Mouse (Mus musculus) intestine, embryonic 15.5 days (tissue): ENCODE measurements around the gene Gja5. TPM values are rescaled to one million over a fixed set of nuclear protein-coding genes. Genes with fewer than 3 reads are reported as not detected.

ENCODE experiments used
- ATAC-seq: fragments of 200-750 bp; cut with Nextera tagmentation; 2 replicates; pipeline ENCODE4 v1.8.0; 2017; ENCODE audit warnings: moderate TSS enrichment, moderate library complexity
- H3K27ac ChIP-seq: fragments of 300-500 bp; sonication (generic); 2 replicates; pipeline ENCODE4 v1.5.1; 2015; ENCODE audit warnings: mild to moderate bottlenecking, inconsistent platforms
- H3K27me3 ChIP-seq: fragments of 300-500 bp; sonication (generic); replicated peaks from 2 replicates; pipeline ENCODE4 v1.6.1; 2015; ENCODE audit warnings: inconsistent platforms
- H3K36me3 ChIP-seq: fragments of 300-500 bp; sonication (generic); 2 replicates; pipeline ENCODE4 v1.6.1; 2015; ENCODE audit warnings: inconsistent platforms
- H3K4me1 ChIP-seq: fragments of 300-500 bp; sonication (generic); replicated peaks from 2 replicates; pipeline ENCODE4 v1.6.1; 2015; ENCODE audit warnings: inconsistent platforms
- H3K4me2 ChIP-seq: fragments of 300-500 bp; sonication (generic); replicated peaks from 2 replicates; pipeline ENCODE4 v1.6.1; 2015; ENCODE audit warnings: mild to moderate bottlenecking, inconsistent platforms
- H3K4me3 ChIP-seq: fragments of 300-500 bp; sonication (generic); replicated peaks from 2 replicates; pipeline ENCODE4 v1.5.1; 2015; ENCODE audit warnings: inconsistent platforms
- H3K9ac ChIP-seq: fragments of 300-500 bp; sonication (generic); 2 replicates; pipeline ENCODE4 v1.6.1; 2015; ENCODE audit warnings: inconsistent platforms
- H3K9me3 ChIP-seq: fragments of 300-500 bp; sonication (generic); 2 replicates; pipeline ENCODE4 v1.6.1; 2016; ENCODE audit warnings: inconsistent platforms
- WGBS: fragments of 180-500 bp; shearing (Covaris S2); methylation state at CpG from one replicate; pipeline ENCODE4 v1.1.7; 2015; 5-methylcytosine and 5-hydroxymethylcytosine counted together
- polyA plus RNA-seq: library from polyadenylated mRNA; unstranded; fragments of >200 nt; fragmentation: Nextera tagmentation; extraction: Ambion mirVana; gene quantifications from 2 replicates; pipeline ENCODE4 v1.2.1, GENCODE M21; 2015

Gene Gja5
- polyA plus RNA-seq, 1 experiment from 2014 or later = 16.4 TPM

GRCm38 (mm10) chr3:96882061-96882849, 22.2 kb upstream of the Gja5 start:
- Histone ChIP-seq H3K36me3 (peaks cover 15% of the 10 kb centered on the region; the same call in 1 of the 2 replicates), H3K27ac (no peak overlapping the region), H3K27me3 (no peaks in the 10 kb centered on the region), H3K4me2 (no peak overlapping the region), H3K9me3 (no peaks in the 10 kb centered on the region), H3K4me3 (no peak overlapping the region), H3K4me1 (no peaks in the 10 kb centered on the region), H3K9ac (no peak overlapping the region)
- WGBS = 94% methylated on average over 14 of the region's 14 CpGs
- ATAC-seq = no peak

DNA sequence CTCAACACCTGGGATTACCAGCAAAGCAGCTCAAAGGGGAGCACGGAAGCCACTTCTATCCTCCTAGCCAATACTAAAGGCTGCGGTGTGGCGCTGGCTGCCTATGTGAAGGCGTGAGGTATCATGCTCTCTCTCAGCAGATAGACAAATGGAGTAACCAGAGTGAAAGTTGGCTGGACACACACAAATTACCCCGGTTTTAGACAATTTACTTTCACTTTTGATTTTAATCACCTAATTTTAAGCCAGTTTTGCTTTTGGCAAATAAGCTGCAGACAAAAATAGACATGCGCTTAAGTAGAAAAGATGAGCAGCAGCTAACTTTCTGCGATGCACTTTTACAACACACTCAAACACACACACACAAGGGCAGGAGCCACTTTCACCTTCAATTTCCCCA, 20.8 kb upstream of the Gja5 start:
- no peak for ATAC-seq
- Histone ChIP-seq H3K9me3 (no peaks in the 10 kb centered on the region), H3K27me3 (no peaks in the 10 kb centered on the region), H3K27ac (no peak overlapping the region), H3K4me3 (no peak overlapping the region), H3K36me3 (peaks cover 15% of the 10 kb centered on the region; the same call in 1 of the 2 replicates), H3K9ac (no peak overlapping the region), H3K4me1 (no peaks in the 10 kb centered on the region), H3K4me2 (no peak overlapping the region)
- WGBS = 92% methylated on average over 7 of the region's 7 CpGs

- no peaks in the 10 kb centered on the region for H3K36me3 ChIP-seq
- no peak overlapping the region for H3K9ac ChIP-seq
- H3K27me3 ChIP-seq = no peaks in the 10 kb centered on the region
- no peak overlapping the region for H3K4me3 ChIP-seq
- H3K27ac ChIP-seq = peak overlapping the region; percentile 49; the same call in 1 of the 2 replicates
- 56% methylated on average over 4 of the region's 4 CpGs for WGBS
- no peaks in the 10 kb centered on the region; the same call in 1 of the 2 replicates for H3K4me1 ChIP-seq
- no peak overlapping the region for H3K4me2 ChIP-seq
- ATAC-seq = peak; percentile 88
- H3K9me3 ChIP-seq = no peaks in the 10 kb centered on the region
Observed at GRCm38 (mm10) chr3:96902336-96902999, 2.0 kb upstream of the Gja5 start.

- H3K27me3 ChIP-seq = no peaks in the 10 kb centered on the region
- peak; percentile 96 for ATAC-seq
- H3K4me1 ChIP-seq = no peaks in the 10 kb centered on the region; the same call in 1 of the 2 replicates
Observed at GRCm38 (mm10) chr3:96904851-96905541, 503 bp downstream of the Gja5 start, which contains the start of gene Gpr89. Gene Gpr89, minus strand, starts transcription at chr3:96905346.

DNA sequence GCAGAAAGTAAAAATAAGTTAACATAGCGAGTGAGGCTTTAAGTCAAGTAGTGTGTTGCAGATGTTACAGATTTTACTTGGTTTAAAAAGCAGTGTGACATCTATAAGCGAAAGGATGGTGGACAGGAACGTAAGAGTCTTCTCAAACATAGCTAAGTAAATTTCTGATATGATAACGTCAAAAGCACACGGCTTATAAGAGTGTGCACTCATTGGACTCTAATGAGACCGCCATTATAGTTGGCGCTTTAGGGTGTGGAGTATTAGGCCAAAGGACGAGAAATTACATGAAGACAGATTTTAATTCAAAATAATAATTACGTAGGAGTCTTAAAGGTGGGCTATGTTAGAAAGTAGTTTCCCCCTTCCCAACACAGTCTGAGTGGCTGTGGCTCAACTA, 1.1 kb downstream of the Gja5 start:
- Histone ChIP-seq H3K9ac (peak overlapping the region; percentile 89; the same call in 1 of the 2 replicates), H3K27ac (no peak overlapping the region), H3K4me3 (peak overlapping the region; percentile 97), H3K9me3 (no peaks in the 10 kb centered on the region), H3K4me2 (peak overlapping the region; percentile 83), H3K36me3 (no peaks in the 10 kb centered on the region), H3K27me3 (no peaks in the 10 kb centered on the region), H3K4me1 (no peaks in the 10 kb centered on the region; the same call in 1 of the 2 replicates)
- ATAC-seq = no peak
- WGBS = 48% methylated on average over 9 of the region's 9 CpGs

More at GRCm38 (mm10) chr3:96904851-96905541, 503 bp downstream of the Gja5 start, which contains the start of gene Gpr89:
- H3K4me3 ChIP-seq = peak within 1 kb of the TSS; percentile 97
- no peaks in the 10 kb centered on the region for H3K9me3 ChIP-seq
- peak within 1 kb of the TSS; percentile 27; the same call in 1 of the 2 replicates for H3K27ac ChIP-seq
- H3K9ac ChIP-seq = peak within 1 kb of the TSS; percentile 89
- under 1% methylated on average over 40 of the region's 40 CpGs for WGBS
- peak within 1 kb of the TSS; percentile 83 for H3K4me2 ChIP-seq
- H3K36me3 ChIP-seq = no peaks in the 10 kb centered on the region

GRCm38 (mm10) chr3:96920991-96921390, 16.5 kb downstream of the Gja5 start:
- H3K4me1 ChIP-seq = no peaks in the 10 kb centered on the region
- H3K36me3 ChIP-seq = no peaks in the 10 kb centered on the region
- no peaks in the 10 kb centered on the region for H3K27me3 ChIP-seq
- no peaks in the 10 kb centered on the region for H3K9me3 ChIP-seq
- WGBS = 68% methylated on average over 7 of the region's 7 CpGs
- H3K4me2 ChIP-seq = no peak overlapping the region
- no peak overlapping the region for H3K27ac ChIP-seq
- no peak overlapping the region for H3K9ac ChIP-seq
- no peak overlapping the region for H3K4me3 ChIP-seq
- no peak for ATAC-seq

GRCm38 (mm10) chr3:96924631-96925030, 20.1 kb downstream of the Gja5 start:
- no peak overlapping the region for H3K4me2 ChIP-seq
- H3K4me3 ChIP-seq = no peak overlapping the region
- no peak for ATAC-seq
- H3K9me3 ChIP-seq = no peaks in the 10 kb centered on the region
- no peaks in the 10 kb centered on the region for H3K4me1 ChIP-seq
- H3K27me3 ChIP-seq = no peaks in the 10 kb centered on the region
- no peak overlapping the region for H3K9ac ChIP-seq
- WGBS = 80% methylated on average over 4 of the region's 4 CpGs
- no peak overlapping the region for H3K27ac ChIP-seq
- H3K36me3 ChIP-seq = no peaks in the 10 kb centered on the region

DNA sequence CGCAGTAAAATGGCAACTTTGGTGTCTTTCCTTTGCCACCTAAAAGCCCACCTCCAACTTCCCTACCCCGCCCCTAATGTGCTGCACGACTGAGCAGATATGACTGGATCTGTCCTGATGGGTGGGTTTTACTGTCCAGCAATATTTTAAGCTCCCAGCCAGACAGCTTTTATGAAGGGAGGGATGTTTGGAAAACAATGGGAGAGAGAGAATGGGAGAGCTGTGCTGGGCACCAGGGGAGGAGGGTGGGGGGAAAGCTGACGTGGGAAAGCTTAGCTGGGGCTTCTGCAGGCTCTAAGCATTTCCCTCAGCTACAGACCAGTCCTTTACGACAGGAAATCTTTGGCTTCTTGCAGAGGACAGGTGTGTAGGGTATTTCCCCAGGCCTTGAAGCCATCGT, 21.4 kb downstream of the Gja5 start, which contains the start of gene Gja8:
TSS of gene Gja8 (minus strand) at position 101 of the 400 bp plus-strand sequence.
- no peaks in the 10 kb centered on the region for H3K36me3 ChIP-seq
- no peak within 1 kb of the TSS for H3K9ac ChIP-seq
- 63% methylated on average over 6 of the region's 6 CpGs for WGBS
- H3K4me1 ChIP-seq = 0 out of 2 replicates have a peak, but pooled peaks cover under 1% of the 10 kb centered on the region
- H3K4me2 ChIP-seq = no peak within 1 kb of the TSS
- no peak within 1 kb of the TSS for H3K27ac ChIP-seq
- no peaks in the 10 kb centered on the region for H3K27me3 ChIP-seq
- no peak for ATAC-seq
- H3K9me3 ChIP-seq = no peaks in the 10 kb centered on the region
- no peak within 1 kb of the TSS for H3K4me3 ChIP-seq

DNA sequence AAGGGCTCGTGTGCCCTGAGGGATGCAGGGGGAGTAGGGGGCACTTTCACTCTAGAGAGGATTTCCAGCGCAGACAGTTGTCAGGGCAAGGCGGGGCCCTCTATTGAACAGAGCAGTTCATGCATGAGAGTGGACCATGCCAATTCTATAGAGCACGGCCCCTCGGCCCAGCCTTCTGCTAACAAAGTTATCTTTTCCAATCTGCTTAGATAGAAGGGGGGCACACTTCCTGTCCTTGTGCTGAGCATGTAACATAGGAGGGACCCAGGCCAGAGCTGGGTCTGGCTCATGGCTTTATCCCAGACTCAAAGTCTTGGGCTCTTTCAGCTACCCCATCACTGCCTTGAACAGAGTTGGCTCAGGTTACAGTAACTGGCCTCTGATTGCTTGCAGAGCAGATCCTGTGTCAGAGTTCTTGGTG, 26.8 kb downstream of the Gja5 start:
- H3K9ac ChIP-seq = no peak overlapping the region
- H3K4me2 ChIP-seq = no peak overlapping the region
- ATAC-seq = no peak
- H3K4me1 ChIP-seq = peaks cover 10% of the 10 kb centered on the region; the same call in 1 of the 2 replicates
- 43% methylated on average over 5 of the region's 5 CpGs for WGBS
- H3K36me3 ChIP-seq = no peaks in the 10 kb centered on the region
- no peak overlapping the region for H3K27ac ChIP-seq
- H3K9me3 ChIP-seq = no peaks in the 10 kb centered on the region
- 0 out of 2 replicates have a peak, but pooled peaks cover 5% of the 10 kb centered on the region for H3K27me3 ChIP-seq
- H3K4me3 ChIP-seq = no peak overlapping the region

GRCm38 (mm10) chr3:96936241-96936640, 31.7 kb downstream of the Gja5 start:
- H3K9me3 ChIP-seq = no peaks in the 10 kb centered on the region
- H3K4me1 ChIP-seq = peaks cover 7% of the 10 kb centered on the region; the same call in 1 of the 2 replicates
- no peak overlapping the region for H3K27ac ChIP-seq
- no peak overlapping the region for H3K4me2 ChIP-seq
- 12% methylated on average over 6 of the region's 6 CpGs for WGBS
- no peaks in the 10 kb centered on the region for H3K36me3 ChIP-seq
- 0 out of 2 replicates have a peak, but pooled peaks cover 5% of the 10 kb centered on the region for H3K27me3 ChIP-seq
- no peak overlapping the region for H3K4me3 ChIP-seq
- no peak for ATAC-seq
- H3K9ac ChIP-seq = no peak overlapping the region

DNA sequence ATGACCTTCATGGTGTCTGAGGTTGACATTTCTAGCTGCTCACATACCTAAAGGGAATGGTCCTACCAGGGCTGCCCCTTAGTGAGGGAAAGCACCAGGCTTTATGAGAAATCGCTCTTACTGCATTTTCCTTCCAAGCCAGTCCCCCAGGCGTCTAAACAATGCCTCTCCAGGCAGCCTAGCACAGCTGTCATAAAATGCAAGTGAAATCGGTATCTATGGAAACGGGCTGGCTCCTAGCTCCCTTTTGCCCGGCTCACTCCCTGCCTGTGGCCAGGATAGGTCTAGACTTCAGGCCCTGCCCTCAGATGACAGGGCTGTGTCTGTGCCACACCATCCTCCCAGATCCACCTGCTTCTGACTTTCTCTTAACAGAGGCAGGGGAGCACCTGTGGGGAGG, 33.1 kb downstream of the Gja5 start:
- Histone ChIP-seq H3K9me3 (no peaks in the 10 kb centered on the region), H3K36me3 (no peaks in the 10 kb centered on the region), H3K9ac (no peak overlapping the region), H3K4me1 (peaks cover 5% of the 10 kb centered on the region; the same call in 1 of the 2 replicates), H3K27me3 (0 out of 2 replicates have a peak, but pooled peaks cover 5% of the 10 kb centered on the region), H3K4me2 (no peak overlapping the region), H3K27ac (no peak overlapping the region), H3K4me3 (no peak overlapping the region)
- peak; percentile 44; the same call in 1 of the 2 replicates for ATAC-seq
- WGBS = 16% methylated on average over 5 of the region's 5 CpGs
